Mouse (Mus musculus) kidney, postnatal 14 days (tissue): ENCODE data around the gene Haus4.
A peak's percentile ranks its signal among the peaks of the same experiment; 100 is the strongest.

ENCODE experiments used
- DNase-seq: peaks from one replicate; pipeline ENCODE4 v3.0.0; 2022; ENCODE audit warnings: mixed read lengths

Gene Haus4

GRCm38 (mm10) chr14:54494234-54494633 lies 60.2 kb downstream of the Haus4 start:
- DNase-seq: peak; percentile 73

- DNase-seq: no peak
Measured at GRCm38 (mm10) chr14:54493236-54493635, 61.2 kb downstream of the Haus4 start.

GRCm38 (mm10) chr14:54492345-54493131 lies 61.9 kb downstream of the Haus4 start:
- DNase-seq: no peak
